Mouse (Mus musculus) urinary bladder, adult 18-20 months (tissue): ENCODE measurements around the gene Chn2.

Experiments
- DNase-seq, 2 experiments: peaks; one replicate each; pipeline ENCODE4 v3.0.0; 2022; ENCODE audit warnings: low spot score in 2 of 2, mixed read lengths in 2 of 2

Chn2 gene

DNA sequence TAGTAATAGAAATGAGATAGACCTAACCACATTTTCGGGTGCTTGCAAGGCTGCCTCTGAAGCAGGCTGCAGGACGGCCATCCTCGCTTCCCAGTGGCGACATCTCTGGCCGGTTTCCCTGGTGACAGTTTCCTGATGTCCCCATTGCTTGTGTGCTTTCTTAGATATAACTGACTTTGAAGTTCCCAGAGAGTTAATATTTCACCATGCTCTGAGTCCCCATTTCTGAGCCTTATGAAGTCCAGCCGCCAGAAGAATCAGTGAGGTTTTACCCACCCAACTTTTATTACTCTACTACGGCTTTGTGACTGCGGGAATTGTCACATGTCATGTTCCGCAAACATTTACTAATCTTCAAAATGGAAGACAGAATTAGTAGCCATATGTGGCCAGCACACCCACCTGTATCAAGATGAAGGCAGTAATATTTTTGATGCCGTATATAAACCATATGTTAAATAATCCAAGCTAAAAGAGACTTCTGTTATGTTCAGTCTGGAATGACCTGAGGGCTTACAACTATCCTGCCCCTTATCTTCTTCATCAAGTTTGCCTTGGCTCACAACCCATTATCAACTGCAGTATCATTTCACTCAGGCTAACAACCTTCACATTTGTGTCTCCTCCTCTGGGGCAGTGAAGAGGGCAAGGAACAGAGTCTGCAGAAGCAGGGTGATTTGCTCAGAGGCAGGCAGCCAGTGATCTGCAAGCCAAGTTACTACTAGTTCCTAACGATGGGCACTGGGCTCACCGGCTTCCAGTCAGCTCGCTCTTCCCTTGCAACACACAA, 192.6 kb downstream of the Chn2 start:
- DNase-seq, result no peak

DNA sequence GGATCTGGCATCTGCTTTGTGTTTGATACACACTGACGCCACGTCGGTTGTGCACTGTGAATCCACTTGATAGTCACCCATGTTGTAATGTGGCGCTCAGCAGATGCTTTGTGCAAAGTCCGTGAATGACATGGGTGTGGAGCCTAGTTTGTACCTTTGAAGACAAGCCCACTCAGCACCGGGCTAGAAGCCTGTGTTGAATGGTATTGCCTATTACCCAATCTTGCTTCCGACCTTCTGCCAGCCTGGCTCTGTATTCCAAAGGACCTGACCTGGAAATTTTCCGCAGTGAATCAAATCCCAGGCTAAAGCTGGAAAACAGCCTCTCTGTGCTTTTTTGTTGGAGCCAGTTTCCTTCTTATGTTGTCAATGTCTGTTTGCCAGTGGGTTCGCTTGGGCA, 197.1 kb downstream of the Chn2 start:
- no peak for DNase-seq

DNA sequence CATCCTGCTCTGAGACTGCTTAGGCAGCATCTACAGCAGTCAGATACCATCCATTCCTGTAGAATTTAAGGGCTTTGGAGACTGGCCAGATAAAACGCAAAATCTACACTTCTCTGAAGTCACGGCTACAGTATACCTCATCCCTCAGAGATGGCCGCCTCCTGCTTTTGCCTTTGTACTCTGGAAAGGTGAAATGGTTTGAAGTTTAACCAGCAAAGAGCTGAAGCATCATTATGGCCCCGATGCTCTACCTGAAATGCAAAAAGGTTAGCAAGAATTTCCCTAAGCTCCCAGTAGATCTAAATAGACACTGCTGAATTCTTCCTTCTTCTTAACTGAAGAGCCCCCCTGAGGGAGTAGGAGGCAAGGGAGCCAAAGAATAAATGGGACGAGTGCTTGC, 202.4 kb downstream of the Chn2 start:
- DNase-seq, result no peak

DNA sequence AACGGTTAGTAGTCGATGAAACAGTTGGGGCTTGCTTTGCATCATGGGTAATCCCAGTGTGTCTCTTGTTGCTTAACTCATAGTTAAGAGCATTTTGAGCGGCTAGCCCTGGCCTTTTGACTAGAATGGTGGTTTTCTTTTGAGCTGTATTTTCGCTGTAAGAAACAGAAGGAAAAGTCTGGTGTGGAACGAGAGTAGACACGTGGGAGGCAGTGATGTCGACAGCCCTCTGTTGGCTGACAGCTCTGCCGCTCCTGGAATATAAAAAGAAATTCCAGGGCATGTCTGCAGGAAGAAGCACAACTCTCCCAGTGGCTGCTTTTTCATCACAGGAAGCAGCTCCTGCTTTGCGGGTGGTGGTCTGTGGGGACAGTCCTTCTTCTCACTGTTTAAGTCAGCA, 202.9 kb downstream of the Chn2 start:
- DNase-seq, result no peak

DNA sequence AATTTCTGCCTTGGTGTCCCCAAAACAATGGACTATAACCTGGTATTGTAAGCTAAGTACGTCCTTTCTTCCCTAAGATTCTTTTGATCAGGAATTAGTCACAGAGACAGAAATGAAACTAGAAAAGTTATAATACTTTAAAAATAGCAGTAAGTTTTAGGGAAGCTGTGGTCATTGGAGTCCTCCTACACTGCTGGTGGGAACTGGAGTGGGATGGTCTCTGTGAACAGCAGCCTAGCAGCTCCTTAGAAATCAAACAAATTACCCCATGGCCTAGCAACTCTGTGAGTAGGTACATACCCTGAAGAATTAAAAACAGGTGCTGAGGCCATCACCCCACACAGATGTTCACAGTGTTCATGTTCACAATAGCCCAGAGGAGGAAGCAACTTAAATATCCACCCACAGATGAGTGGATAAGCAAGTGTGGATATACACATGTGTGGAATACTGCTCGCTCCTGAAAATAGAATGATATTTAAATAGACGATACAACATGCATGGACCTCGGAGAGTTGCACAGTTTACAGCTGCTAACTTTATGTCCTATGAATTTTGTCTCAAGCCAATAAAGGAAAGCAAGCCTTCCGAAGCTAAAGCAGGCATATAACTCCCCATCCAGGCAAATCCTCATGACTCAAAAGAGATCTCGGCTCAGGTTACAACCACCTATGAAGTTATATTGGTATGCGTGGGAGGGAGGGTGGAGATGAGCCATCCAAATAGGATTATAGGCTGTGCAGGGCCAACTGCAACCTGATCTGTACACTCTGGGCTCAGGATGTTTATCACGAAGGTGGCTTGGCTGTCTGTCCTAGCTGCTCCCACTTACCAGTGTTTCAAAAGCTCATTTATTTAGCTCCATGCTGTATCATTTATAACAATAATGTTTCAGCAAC, 209.2 kb downstream of the Chn2 start:
- DNase-seq, result no peak

DNA sequence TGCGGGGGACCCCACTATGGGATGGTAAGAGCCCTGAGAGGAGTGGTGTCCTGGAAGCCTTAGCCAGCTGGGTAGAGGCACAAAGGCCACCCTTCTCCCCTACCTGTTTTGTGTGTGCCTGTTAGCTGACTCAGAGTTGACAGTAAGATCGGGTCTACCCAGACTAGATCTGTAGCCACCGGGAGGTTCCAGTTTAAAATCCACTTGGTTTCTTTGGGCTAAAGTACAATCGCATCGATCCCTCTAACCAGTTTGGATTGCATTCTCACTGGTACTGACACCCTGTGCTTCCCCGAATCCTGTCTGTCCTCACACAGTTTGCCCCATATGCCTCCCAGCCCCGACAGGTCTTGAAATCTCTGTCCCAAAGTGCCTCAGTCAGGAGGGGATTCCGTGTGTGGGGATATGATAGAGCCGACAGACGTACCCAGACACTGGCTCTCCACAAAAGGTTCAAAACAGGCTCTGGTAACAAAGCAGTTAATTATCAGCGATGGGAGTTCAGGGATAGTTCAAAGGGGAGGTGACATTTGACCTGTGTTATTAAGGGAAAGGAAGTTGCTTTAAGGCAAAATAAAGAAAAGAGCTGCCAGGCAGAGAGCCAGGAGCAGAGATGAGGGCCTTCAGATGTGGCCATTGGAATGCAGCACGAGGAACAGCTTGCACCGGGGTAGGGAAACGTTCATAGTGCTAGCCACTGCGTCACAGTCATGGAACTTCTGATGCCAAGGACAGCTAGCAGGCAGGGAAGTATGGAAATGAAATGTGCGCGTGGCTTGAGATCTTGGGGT, 212.2 kb downstream of the Chn2 start:
- DNase-seq, result no peak

DNA sequence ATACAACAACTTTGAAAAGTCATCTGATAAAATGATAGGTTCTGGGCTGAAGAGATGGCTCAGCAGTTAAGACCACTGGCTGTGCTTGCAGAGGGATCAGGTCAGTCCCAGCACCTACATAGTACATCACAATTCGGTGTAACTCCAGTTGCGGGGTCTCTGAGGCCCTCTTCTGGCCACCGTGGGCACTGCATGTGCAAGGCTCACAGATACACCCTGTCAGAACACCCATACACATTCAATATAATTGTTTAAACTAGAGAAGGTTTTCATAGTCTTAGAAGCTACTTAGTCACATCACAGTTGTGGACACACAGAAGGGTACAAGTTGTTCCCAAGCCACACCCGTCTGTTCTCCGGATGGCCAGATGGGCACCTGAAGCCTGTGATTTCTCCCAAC, 213.9 kb downstream of the Chn2 start:
- DNase-seq, result no peak

DNA sequence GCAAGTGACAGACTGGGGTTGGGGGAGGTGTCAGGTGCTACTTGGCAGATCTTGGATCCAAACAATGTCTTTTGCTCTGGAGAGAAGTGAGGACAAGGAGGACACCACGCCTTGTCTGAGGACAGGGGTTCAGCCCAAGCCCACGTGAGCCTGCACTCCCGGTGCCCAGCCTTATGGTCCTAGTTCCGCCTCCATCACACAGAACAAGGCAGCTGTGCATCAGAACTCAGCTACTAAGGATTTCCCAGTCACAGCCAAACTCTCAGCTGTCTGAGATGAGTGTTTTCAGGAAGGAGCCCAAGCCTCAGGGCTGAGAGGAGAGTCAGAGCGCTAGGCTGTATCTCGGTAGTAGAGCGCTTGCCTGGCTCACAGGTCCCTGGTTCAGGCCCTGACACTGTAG, 214.5 kb downstream of the Chn2 start:
- DNase-seq, result no peak

DNA sequence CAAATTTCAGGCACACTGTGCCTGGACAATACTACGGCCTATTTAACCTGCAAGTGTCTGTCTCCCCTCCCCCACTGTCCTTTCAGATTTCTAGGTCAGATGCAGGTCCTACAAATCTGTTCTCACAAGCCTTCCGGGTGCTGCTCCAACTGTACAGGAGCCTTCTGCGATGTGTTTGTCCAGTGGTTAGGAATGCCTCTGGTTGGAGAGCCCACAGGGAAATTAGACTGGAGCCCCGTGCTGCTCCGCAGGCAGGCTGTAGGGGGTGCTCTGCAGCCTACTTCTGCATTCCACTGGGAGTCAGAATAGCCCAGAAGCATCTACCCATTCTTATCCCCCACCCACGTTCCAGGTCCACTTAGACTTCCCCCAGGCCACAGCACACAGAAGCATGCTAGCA, 215.4 kb downstream of the Chn2 start:
- DNase-seq, result no peak

DNA sequence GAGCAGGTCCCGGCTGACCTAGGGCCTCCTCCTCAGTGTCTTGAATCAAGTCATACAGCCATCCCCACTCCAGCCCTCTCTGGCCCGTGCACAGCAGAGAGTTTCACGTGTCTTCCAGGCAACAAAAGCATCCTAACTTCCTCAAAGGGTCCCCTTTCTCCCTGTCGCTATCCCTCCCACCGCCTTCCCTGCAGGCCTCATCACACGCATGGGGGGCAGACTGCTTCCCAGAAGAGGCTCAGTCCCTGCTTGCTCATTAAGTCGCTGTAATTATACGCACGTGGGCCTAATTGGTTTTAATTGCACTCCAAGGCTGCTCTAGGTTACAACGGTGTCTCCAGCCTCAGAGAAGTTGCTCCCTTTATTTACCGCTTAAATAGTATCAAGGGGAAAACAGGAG, 216.0 kb downstream of the Chn2 start:
- DNase-seq, result no peak

DNA sequence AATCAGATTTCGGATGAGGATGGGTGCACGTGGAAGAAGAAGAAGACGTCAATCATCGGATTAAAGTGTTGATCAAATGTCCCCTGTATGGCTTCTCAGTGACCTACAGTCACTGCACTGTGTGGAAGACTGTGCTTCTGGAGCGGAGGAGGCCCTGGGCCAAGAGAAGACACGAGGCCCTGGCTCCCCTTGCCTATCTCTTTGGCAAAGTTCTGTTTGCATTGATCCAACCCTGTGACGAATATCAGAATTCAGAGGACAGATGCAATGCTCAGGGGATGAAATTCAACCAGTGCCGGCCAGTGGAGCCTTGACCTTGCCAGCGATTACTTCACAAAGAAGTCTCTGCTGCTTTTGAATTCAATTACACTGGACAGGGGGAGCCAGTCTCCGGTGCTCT, 217.0 kb downstream of the Chn2 start:
- no peak for DNase-seq

DNA sequence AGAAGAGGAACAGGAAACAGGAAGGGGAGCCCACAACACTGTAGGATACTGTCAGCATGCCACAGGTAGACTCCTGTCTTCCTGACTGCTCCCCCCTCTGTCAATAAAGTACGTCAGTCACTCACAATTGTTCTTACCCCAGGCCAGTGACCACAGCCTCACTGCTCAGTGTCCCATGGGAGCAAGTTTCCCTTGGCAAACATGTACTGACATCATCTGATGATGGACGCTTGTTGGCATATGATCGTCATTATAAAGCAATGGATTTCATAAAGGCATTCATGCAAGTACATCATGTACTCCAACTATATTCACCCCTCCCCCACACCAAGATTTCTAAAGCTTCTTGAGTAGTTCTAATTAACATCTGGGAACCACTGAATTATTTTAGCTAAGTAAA, 218.2 kb downstream of the Chn2 start:
- no peak for DNase-seq

DNA sequence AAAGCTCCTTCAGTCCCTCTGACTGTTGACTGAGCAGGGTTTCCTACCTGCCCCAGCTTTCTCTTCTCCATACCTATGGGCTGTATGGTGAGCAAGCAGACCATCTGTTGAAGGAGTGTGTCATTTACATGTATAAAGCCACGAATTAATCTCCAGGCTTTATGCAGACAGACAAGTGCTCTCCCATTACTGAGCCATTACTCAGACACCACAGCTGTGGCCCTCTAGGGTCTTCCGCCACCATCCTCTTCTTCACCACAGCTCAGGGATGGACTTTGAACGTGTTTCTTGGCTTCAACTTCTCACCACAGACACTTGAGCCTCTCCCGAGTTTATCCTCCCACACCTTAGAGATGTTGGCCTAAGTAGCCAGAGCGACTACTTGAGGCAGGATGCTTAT, 219.1 kb downstream of the Chn2 start:
- DNase-seq, result no peak

DNA sequence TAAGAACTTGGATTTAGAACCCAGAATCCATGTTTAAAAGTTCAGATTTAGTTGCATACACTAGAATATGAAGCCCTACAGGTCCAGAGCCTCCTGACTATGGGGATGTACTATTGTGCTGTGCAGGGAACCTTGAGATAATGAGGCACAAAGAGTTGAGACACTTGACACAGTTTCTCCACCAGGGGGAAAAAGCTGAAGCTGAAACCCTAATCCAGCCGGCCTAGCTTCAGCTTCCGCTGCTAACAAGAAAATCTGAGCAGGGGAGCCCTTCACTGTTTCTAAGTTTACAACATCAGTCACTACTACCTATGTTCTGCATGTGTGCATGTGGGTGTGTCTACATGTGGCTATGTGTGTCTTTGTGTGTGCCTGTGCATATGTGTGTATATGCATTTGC, 223.4 kb downstream of the Chn2 start:
- no peak for DNase-seq

DNA sequence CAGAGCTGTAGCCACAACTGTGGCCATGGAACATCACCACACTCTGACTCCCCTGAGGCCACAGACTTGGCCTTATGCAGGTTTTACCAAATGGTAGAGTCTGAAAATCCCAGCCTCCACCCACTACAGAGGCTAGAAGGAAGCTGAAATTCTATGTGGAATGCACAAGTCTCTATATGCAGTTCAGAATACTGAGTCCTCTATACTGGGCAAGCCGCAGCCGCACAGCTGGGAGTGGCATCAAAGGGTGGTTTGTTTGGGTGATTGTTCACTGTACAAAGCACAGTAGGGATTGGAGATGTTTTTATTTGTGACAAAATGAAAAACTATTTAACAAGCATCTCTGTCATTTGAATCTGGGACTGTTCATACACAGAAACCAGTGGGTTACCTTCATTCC, 224.5 kb downstream of the Chn2 start:
- no peak for DNase-seq

DNA sequence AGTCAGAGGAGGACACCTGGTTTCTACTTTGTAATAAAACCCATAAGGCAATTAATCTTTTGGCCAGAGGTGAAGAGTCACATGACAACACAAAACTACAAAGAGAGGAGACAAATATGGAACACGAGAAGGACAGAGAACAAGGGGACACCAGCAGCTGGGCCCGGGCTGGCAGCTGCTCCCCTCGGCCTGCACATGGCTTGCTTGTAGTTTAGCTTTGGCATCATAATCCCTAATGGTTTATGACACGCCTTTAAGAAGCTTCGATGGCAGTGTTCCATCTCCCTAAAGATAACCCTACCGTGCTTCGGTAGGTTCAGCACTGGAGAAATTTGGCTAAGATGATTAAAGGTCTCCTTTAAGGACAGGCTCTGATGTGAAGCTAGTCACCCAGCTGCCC, 225.2 kb downstream of the Chn2 start:
- DNase-seq, result no peak

DNA sequence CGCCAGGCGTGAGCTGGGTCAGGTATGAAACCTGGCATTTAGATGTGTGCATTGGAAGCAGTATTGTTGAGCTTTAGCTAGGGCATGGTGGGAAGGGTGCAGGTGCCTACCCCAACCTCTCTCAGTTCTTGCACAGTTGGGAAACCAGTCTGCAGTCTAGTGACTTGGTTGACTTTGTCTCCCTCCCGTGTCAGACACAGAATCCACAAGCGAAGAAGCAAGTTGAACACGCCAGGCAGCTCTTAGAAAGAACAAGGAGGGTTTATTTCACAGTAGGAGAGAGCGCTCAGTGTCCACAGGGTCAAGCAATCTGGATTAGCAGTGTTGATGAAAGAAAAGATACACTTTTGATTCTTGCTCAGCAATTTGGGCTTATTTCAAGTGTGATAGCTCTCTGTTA, 226.0 kb downstream of the Chn2 start:
- no peak for DNase-seq

DNA sequence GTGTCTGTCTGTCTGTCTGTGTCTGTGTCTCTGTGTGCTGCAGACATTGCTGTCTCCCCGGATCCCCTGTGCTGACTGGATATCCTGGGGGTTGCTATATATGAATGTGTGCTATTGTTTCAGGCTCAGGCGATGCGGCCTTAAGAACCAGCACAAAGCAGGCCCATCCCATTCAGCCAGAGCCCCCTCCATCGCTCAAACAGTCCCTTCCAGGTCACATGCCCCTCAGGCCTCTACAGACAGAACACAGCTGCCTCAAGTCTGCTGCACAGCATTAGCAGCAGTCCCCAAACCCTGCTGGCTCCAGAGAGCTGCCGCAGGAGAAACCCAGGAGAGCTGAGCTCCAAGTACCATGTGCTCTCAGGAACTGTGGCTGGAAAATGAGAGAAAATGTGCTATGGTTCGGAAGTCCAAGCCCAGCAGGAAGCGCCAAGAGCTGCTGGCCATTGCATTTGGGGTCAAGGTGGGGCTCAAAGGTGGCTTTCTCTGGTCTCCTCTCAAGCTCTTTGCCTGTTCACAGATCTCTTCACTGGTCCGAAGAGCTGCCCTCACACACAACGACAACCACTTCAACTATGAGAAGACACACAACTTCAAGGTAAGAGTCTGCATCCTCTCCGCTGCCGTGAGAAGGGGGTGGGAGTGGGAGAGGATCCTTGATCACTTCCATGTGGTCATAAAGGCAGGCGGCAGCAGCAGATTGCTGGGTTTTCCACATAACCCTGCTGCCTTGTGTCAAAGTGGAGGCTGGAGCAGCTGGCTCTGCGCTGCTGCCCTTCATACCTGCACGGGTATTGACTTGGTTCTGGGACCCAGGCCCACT, 233.4 kb downstream of the Chn2 start:
- no peak for DNase-seq

DNA sequence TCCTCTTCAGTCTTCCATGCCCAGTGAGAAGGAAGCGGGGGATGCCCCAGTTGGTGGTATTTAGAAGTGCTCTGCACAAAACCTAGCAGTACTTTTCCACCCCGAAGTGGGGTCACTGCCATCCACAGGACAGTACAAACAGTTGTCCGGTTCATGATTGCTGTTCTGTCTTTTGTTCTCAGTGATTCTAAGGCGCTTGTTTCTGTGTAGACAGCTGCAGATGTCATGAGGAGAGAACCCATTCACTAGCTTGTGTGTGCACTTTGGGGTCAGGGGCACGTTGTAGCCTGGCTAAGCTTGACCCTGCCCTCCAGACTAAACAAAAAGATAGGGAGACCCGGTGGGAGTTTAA, 234.0 kb downstream of the Chn2 start:
- no peak for DNase-seq

DNA sequence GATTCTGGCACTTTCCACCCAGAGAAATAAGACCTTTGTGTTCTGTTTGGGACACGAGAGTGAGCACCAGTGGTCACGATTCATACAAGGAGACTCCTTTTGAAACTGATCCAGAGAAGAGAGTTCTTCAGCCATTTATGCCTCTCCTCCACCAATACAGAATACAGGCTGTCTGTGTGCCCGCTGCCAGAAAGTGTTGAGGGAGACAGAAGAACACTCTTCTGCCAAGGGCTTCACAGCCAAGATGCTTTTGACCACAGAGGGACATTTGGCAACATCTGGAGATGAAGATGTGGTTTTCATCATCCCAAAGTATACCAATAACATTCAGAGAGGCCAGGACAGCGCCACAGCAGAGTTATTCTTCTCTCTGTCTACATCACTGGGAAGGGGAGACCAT, 237.9 kb downstream of the Chn2 start:
- DNase-seq, result no peak

DNA sequence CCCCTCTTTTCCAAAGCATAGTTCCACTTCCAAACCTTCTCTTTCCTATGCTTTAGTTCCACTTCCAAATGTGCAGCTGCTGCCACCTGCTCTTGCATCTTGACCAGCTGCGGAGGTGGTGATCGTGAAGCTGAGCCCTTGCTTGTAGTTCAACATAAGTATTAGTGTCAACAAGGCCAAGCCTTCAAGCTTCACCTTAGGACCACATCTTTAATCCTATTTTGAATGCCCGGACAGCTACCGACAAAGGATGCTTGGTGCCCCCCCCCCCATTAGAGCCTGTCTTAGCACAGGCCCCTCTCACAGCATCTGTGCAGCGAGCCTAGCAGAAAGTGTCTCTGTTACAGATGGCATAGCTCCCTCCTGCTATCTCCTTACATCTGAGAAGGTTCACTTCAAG, 238.5 kb downstream of the Chn2 start:
- DNase-seq, result no peak

DNA sequence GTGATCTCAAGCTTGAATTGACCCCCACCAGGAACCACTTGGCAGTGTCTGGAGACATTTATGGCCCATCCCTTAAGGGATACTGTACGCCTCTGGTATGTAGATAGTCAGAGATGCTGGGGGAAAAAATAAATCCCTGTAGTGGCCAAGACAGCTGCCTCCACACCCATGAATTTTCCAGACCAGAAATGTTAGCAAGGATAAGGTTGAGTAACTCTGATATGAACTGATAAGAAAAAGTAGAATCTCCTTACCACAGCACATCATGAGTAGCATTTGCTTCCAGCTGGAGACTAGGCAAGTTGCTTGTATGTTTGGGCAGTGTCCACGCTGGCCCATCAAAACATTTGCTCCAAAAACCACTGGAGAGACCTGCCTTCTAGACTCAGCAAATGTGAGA, 239.3 kb downstream of the Chn2 start:
- peak in 1 of 2 experiments; percentile 8 for DNase-seq
